Mouse (Mus musculus) erythroblast, embryonic 14.5 days (primary cell): Measurements from ENCODE around the gene Ly6g6d.

Experiments used
- GATA1 ChIP-seq: IDR thresholded peaks from 2 replicates; pipeline ENCODE4 v1.6.1; 2012; ENCODE audit warnings: low read length, inconsistent platforms, mixed read lengths
- TAL1 ChIP-seq: IDR thresholded peaks from 3 replicates; pipeline ENCODE4 v1.6.1; 2012; ENCODE audit warnings: low read length, inconsistent platforms, mixed read lengths

- TF ChIP-seq TAL1, result no peak
- no peak for TF ChIP-seq GATA1
These were observed 17.8 kb downstream of the Ly6g6d start for GRCm38 (mm10) chr17:35060071-35060470.
